Mouse (Mus musculus) stomach, postnatal 0 days (tissue): ENCODE results near the gene Cdh8.

ENCODE experiments used
- CTCF ChIP-seq: IDR thresholded peaks from 2 replicates; pipeline ENCODE4 v1.5.1; 2016; ENCODE audit warnings: antibody characterized with exemption, low read depth, mild to moderate bottlenecking, moderate library complexity
- EP300 ChIP-seq: optimal IDR thresholded peaks from 2 replicates; pipeline ENCODE3; 2016; ENCODE audit warnings: antibody characterized with exemption

DNA sequence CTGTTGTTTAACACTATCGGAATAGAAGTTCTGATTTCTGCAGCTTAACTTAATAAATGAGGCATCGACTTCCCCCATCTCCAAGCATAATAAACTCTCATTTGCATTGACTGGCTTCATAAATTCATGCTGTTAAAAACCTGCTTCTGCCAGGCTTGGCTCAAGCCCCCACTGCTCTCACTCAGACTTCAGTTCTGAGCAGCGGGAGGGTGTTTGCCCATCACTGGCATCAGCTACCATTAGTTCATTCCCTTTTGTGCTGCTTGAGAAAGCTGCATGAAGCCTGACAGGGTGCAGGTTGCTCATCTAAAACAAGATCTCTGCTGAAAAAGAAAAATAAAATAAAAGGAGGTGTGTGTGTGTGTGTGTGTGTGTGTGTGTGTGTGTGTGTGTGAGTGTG lies 67.7 kb downstream of the Cdh8 start:
- TF ChIP-seq CTCF: no peak
- no peak for TF ChIP-seq EP300
